Mouse (Mus musculus) liver, embryonic 16.5 days (tissue): ENCODE results near the gene Vac14. TPM values are rescaled to one million over a fixed set of nuclear protein-coding genes. Genes with fewer than 3 reads are reported as not detected.

Source experiments
- ATAC-seq: fragments of 200-750 bp; cut with Nextera tagmentation; 2 replicates; pipeline ENCODE4 v1.8.0; 2017; ENCODE audit warnings: low read depth, mild to moderate bottlenecking, moderate number of reproducible peaks, moderate library complexity
- H3K27ac ChIP-seq: fragments of 300-500 bp; sonication (generic); 2 replicates; pipeline ENCODE4 v1.5.1; 2014; ENCODE audit warnings: mild to moderate bottlenecking, low read length
- H3K27me3 ChIP-seq: fragments of 300-500 bp; sonication (generic); 2 replicates; pipeline ENCODE4 v1.6.1; 2014; ENCODE audit warnings: low read depth, low read length, mixed read lengths; ENCODE audit not compliant: control insufficient read depth, insufficient read depth
- H3K36me3 ChIP-seq: fragments of 300-500 bp; sonication (generic); 2 replicates; pipeline ENCODE4 v1.6.1; 2014; ENCODE audit warnings: mild to moderate bottlenecking; ENCODE audit not compliant: control insufficient read depth, insufficient read depth
- H3K4me1 ChIP-seq: fragments of 300-500 bp; sonication (generic); 2 replicates; pipeline ENCODE4 v1.6.1; 2014; ENCODE audit warnings: low read depth, low read length, mixed read lengths; ENCODE audit not compliant: control insufficient read depth
- H3K4me2 ChIP-seq: fragments of 300-500 bp; sonication (generic); 2 replicates; pipeline ENCODE4 v1.6.1; 2014; ENCODE audit warnings: low read depth, low read length, mixed read lengths
- H3K4me3 ChIP-seq: fragments of 300-500 bp; sonication (generic); 2 replicates; pipeline ENCODE4 v1.5.1; 2014; ENCODE audit warnings: low read depth, mild to moderate bottlenecking, low read length
- H3K9ac ChIP-seq: fragments of 300-500 bp; sonication (generic); 2 replicates; pipeline ENCODE4 v1.6.1; 2014; ENCODE audit warnings: low read depth, low read length
- H3K9me3 ChIP-seq: fragments of 300-500 bp; sonication (generic); replicated peaks from 2 replicates; pipeline ENCODE4 v1.6.1; 2016; ENCODE audit warnings: low read length; ENCODE audit not compliant: control insufficient read depth
- WGBS: fragments of 180-500 bp; shearing (Covaris S2); extraction: QIAGEN DNeasy Blood & Tissue Kit; methylation state at CpG from one replicate; pipeline ENCODE4 v1.1.7; 2014; ENCODE audit not compliant: insufficient replicate concordance; 5-methylcytosine and 5-hydroxymethylcytosine counted together
- polyA plus RNA-seq: library from polyadenylated mRNA; unstranded; fragments of >200 nt; fragmentation: Nextera tagmentation; extraction: Ambion mirVana; gene quantifications from 2 replicates; pipeline ENCODE4 v1.2.1, GENCODE M21; 2015

Gene Vac14
- polyA plus RNA-seq, 1 experiment from 2014 or later = 9.2 TPM

DNA sequence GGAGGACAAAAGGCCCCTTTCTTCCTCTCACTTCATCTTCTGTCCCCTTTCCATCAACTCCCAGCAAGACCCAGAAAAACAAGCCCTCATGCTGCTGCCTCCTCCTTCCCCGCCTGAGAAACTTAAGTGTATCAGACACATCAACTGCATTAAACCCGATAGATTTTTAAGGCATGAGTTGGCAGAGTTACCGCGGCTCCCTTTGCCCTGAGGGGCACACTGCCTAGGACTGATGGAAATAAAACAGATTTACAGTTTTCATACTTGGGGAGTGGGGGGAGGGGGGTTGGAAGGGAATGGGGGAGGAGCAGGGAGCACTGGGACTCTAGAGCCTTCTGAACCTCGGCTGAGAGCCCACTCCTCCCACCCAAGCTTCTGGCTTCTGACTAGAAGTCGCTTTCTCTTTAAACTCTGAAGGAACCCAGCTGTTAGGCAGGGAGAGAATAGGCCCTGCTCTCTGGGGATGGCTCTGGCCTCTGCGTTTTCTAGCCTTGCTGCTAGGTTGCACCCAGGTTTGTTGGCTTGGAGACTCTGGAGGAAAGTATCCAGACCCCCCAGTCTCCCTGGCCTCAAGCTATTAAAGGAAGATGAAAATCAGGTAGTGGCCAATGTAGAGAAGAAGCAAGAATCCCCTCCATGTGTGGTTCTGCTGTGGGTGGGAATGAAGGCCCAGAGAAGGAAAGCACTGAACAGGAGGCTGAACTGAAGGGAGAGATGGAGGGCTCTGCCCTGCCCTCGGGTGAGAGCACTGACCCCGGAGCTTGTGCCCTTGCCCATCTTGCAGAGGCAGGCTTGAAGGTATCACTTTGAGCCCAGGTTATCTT is 84.5 kb downstream of the Vac14 start:
- Histone ChIP-seq H3K9me3 (no peaks in the 10 kb centered on the region), H3K27ac (no peak overlapping the region), H3K27me3 (no peaks in the 10 kb centered on the region), H3K4me2 (no peak overlapping the region), H3K4me1 (no peaks in the 10 kb centered on the region), H3K9ac (no peak overlapping the region), H3K4me3 (no peak overlapping the region), H3K36me3 (no peaks in the 10 kb centered on the region)
- 71% methylated on average over 9 of the region's 9 CpGs for WGBS
- no peak for ATAC-seq

DNA sequence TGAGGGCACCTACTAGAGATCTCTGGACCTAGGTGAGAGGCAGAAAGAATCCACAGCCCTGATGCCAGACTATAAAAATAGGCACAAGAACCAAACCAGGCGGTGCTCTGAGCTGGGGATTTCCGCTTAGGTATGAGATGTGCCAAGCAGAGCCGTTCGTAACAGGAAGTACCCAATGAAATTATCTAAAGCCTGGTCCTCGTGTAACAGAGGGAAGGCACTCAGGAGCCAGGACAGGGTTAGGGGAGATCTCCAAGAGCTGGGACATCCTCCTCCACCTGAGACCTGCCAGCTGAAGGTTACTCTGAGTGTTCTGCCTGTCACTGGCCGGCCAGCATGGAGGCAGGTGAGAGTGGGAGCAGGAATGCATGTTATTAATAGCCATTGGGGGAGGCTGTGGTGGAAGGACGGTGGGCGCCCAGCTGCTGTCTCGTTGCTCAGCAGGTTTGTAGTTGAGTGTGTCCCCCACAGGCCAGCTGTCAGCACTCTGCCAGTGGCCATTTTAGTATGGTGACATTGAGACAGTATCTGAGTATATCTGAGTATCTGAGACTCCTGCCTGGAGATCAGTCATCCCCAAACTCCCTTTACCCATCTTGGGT is 85.2 kb downstream of the Vac14 start:
- Histone ChIP-seq H3K27ac (no peak overlapping the region), H3K9ac (no peak overlapping the region), H3K27me3 (no peaks in the 10 kb centered on the region), H3K4me1 (no peaks in the 10 kb centered on the region), H3K4me2 (no peak overlapping the region), H3K36me3 (no peaks in the 10 kb centered on the region), H3K9me3 (no peaks in the 10 kb centered on the region), H3K4me3 (no peak overlapping the region)
- no peak for ATAC-seq
- whole genome bisulfite sequencing = 66% methylated on average over 9 of the region's 9 CpGs

DNA sequence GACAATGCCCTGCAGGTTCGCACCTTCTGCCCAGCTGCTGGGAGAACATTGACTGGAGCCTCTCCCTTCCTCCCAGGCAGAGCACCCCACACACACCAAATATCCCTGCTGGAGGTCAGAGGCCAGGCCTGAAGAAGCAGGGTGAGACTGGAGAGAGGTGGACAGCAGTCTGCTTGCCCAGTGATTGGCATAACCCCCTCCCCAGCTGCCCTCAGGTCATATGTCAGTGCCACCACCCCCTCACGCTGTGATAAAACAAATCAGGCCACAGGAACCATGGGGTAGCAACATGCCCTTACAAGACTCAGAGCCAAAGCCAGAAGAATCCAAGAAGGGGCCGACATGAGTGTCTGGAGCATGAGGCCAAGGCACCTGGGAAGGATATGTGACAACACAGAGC is 85.7 kb downstream of the Vac14 start:
- H3K4me3 ChIP-seq = no peak overlapping the region
- no peak overlapping the region for H3K27ac ChIP-seq
- no peak for ATAC-seq
- H3K27me3 ChIP-seq = no peaks in the 10 kb centered on the region
- no peak overlapping the region for H3K4me2 ChIP-seq
- H3K9me3 ChIP-seq = no peaks in the 10 kb centered on the region
- H3K36me3 ChIP-seq = no peaks in the 10 kb centered on the region
- no peaks in the 10 kb centered on the region for H3K4me1 ChIP-seq
- 73% methylated on average over 3 of the region's 3 CpGs for WGBS
- H3K9ac ChIP-seq = no peak overlapping the region

DNA sequence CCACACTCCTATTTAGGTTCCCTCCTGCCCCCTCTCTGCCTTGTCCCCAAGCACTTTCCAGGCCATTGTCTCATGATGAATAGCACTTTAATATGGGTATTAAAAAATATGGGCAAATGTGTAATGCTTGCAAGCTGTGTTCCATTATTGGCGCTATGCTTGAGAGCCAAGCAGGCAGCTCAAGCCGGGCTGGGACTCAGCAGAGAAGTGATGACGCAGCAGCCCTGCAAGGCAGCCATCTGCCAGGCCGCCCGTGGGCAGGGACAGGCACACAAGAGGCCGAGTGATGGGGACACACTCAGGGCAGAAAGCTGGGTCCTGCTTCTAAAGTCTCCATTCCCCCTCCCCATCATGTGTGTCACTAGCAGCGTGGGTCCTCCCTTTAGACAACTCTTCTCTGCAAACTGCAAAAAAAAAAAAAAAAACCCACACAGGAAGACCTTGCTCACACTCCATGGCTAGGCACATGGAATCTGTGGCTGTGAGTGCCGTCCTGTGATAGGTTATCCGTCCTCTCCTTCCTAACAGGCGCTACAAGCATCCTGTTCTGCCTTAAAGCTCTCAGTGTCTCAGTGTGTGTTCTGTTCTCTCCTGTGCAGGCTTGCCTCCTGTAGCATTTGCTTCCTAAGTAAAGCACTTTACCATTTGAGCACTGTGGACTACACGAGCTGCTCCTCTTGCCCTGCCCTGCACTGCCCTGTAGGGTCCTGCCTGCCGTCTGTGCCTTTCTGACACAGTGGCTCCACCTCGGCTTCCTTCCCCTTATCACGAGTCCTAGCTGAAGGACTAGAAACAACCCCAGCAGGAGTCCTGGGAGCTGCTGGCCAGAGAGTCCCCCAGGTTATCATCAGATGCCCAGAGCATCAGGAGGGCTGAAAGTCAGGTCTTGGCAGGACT is 87.3 kb downstream of the Vac14 start:
- no peak overlapping the region for H3K9ac ChIP-seq
- H3K27me3 ChIP-seq = no peaks in the 10 kb centered on the region
- no peak overlapping the region for H3K4me2 ChIP-seq
- H3K36me3 ChIP-seq = peaks cover 3% of the 10 kb centered on the region; the same call in 1 of the 2 replicates
- H3K9me3 ChIP-seq = no peaks in the 10 kb centered on the region
- 48% methylated on average over 14 of the region's 14 CpGs for WGBS
- H3K27ac ChIP-seq = no peak overlapping the region
- ATAC-seq = 0 out of 2 replicates have a peak, but pooled peaks have one; percentile 19
- no peaks in the 10 kb centered on the region for H3K4me1 ChIP-seq
- H3K4me3 ChIP-seq = no peak overlapping the region

DNA sequence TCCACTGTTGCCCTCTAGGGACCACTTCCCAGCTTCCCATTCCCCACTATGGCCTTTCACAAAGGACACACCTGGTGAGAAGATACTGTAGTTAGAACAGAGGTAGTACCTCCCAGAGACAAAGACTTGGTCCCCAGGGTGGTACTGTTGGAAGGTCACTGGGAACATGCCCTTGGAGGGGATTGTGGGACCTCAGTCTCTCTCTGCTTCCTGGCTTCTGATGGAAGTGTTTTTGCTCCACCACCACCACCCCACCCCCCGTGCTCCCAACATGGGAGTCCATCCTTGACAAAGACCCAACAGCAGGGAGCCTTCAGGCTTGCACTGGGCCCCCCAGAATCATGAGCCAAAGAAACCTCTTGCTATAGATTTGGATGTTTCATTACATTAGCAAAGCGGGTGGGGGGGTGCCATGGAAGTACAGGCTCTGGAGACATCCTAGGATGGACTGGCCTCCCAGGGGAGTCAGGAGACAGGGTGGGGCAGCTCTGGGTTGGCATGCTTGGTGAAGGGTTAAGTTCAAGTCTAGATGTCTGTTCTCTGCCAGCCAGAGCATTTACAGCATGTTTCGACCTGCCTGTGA is 88.0 kb downstream of the Vac14 start:
- no peak overlapping the region for H3K27ac ChIP-seq
- H3K4me2 ChIP-seq = no peak overlapping the region
- no peaks in the 10 kb centered on the region for H3K4me1 ChIP-seq
- H3K27me3 ChIP-seq = no peaks in the 10 kb centered on the region
- peaks cover 3% of the 10 kb centered on the region; the same call in 1 of the 2 replicates for H3K36me3 ChIP-seq
- no peak for ATAC-seq
- H3K9ac ChIP-seq = no peak overlapping the region
- H3K4me3 ChIP-seq = no peak overlapping the region
- 77% methylated on average over 3 of the region's 3 CpGs for WGBS
- no peaks in the 10 kb centered on the region for H3K9me3 ChIP-seq

DNA sequence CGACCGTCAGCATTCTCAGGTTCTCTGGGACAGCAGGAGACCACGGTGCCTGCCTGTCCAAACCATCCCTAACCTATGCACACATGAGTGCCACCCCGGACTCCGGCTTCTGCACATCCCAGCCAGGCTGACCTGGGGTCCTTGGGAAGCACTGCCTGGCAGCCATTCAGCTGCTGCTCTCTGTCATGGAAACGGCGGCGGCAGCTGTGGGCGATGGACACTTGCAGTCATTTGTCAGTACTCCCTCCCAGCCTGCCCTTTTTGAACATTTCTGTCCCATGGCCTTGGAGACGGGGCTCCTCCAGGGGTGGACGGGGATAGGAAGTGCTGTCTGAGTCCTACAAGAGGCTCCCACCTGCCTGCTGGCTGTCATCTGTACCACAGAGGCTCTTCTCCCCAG is 90.0 kb downstream of the Vac14 start:
- ATAC-seq = no peak
- Histone ChIP-seq H3K4me3 (no peak overlapping the region), H3K4me2 (no peak overlapping the region), H3K27me3 (no peaks in the 10 kb centered on the region), H3K4me1 (no peaks in the 10 kb centered on the region), H3K9me3 (no peaks in the 10 kb centered on the region), H3K9ac (no peak overlapping the region), H3K27ac (no peak overlapping the region), H3K36me3 (peaks cover 3% of the 10 kb centered on the region)
- WGBS = 82% methylated on average over 11 of the region's 11 CpGs

DNA sequence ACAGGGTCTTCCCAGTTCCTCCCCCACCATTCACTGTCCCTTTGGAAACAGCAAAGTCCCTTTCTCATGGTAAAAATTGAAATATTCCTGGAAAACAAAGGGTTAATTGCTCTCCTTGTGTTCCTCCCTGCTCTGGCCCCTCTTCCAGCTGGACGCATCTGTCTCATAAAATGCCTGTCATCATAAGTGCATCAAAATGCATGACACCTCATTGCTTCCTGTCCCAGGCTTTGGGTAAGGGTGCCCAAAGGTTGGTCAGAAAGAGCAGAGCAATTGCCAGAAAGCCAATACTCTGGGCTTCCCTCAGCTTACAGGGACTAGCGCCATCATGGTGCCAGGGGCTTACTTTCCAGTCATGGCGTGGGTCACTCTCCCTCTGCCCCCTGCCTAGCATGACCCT is 92.2 kb downstream of the Vac14 start:
- no peaks in the 10 kb centered on the region for H3K4me1 ChIP-seq
- no peaks in the 10 kb centered on the region for H3K27me3 ChIP-seq
- WGBS = 81% methylated on average over 3 of the region's 3 CpGs
- no peak overlapping the region for H3K4me3 ChIP-seq
- no peak overlapping the region for H3K9ac ChIP-seq
- H3K27ac ChIP-seq = no peak overlapping the region
- no peak overlapping the region for H3K4me2 ChIP-seq
- peaks cover 3% of the 10 kb centered on the region for H3K36me3 ChIP-seq
- no peak for ATAC-seq
- H3K9me3 ChIP-seq = no peaks in the 10 kb centered on the region

DNA sequence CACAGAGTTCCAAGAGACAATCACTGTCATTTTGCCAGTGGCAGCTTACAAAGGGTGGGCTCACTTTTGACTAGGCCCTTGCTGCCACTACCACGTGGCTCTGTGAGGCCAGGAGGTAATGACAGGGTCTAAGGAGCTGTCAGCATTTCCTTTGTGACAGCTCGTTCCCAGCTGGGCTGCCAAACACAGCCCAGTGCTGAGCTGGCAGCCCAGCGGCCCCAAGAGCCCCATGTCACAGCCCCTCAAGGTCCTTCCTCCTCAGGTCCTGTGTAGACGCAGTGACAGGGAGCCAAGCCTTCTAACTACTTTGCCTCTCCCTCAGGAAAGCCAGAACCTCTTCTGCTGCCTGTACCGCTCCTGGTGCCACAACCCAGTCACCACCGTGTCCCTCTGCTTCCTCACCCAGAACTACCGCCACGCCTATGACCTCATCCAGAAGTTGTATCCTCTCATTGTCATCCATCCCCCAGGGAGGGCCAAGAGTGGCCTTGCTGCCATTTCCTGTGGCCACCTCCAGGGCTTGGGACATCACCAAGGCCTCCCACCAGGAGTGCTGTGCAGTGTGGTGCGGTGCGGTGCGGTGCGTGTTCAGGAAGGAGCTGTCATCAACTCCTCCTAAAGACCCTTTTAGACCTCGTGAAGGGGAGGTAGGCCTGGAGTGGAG is 93.0 kb downstream of the Vac14 start:
- peak; percentile 51; the same call in 1 of the 2 replicates for ATAC-seq
- H3K4me1 ChIP-seq = no peaks in the 10 kb centered on the region
- H3K4me2 ChIP-seq = no peak overlapping the region
- no peak overlapping the region for H3K27ac ChIP-seq
- no peaks in the 10 kb centered on the region for H3K9me3 ChIP-seq
- H3K27me3 ChIP-seq = no peaks in the 10 kb centered on the region
- no peak overlapping the region for H3K9ac ChIP-seq
- H3K36me3 ChIP-seq = peaks cover 3% of the 10 kb centered on the region
- 55% methylated on average over 13 of the region's 13 CpGs for WGBS
- H3K4me3 ChIP-seq = no peak overlapping the region
